In the genomic region with DNA sequence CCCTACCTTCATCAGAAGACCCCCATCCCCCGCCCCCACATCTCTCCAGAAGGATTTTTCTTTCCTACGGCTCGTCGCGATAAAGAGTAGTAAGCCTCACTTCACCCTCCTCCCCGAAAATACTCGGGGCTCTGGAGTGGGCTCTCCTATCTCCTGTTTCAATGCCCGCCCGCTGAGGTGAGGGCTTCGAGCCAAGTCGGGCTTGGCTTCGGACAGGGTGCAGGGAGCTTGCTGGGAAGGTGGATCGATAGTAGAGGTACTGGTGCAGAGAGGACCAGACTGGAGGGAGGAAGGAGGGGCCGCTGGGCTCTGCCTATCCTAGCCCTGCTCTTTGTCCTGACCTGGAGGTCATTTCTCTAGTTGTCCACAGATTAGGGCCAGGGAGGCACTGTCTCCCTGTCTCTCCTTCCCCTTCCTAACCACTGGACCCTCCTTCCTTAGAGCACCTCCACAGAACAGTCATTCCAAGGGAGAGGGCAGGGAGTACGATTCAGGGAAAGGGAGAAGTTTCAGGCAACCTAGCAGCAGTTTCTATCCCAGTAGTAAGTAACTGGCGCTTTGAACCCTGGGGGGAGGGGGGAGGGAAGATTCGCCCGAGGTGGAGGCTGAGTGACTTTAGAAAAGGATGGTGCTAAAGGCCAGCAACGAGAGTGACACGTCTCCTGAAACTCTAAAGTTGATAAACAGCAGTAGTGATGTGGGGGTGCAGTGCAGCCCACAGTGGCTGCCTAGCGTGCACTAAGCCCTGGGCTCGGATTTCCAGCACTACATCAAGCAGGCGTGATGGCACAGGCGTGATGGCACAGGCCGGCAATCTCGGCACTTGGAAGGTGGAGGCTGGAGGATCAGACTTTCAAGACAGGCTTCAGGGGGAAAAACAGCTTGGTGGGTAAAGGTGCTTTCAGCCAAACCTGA, we compare ENCODE assay signal across 7 mouse cellular contexts. TPM values are rescaled to one million over a fixed set of nuclear protein-coding genes. Genes with fewer than 3 reads are reported as not detected.
DNase-seq lines count a peak whose midpoint lies in the region; ATAC-seq and TF ChIP-seq lines count a peak whose summit lies in the region.

No protein-coding gene starts in this region.

- 4% methylated on average over 26 of the region's 26 CpGs for WGBS in forebrain, postnatal 0 days
- WGBS in liver, embryonic 14.5 days (ENCODE audit: insufficient replicate concordance) = 16% methylated on average over 26 of the region's 26 CpGs
- WGBS in neural tube, embryonic 13.5 days = 2% methylated on average over 26 of the region's 26 CpGs

- no peaks in the 10 kb centered on the region for H3K9me3 ChIP-seq in G1E (replicated peaks)
- no peaks in the 10 kb centered on the region for H3K9me3 ChIP-seq in forebrain, postnatal 0 days (ENCODE audit: low read length)
- no peaks in the 10 kb centered on the region for H3K9me3 ChIP-seq in liver, embryonic 14.5 days (ENCODE audit: control insufficient read depth, low read length)
- H3K9me3 ChIP-seq in neural tube, embryonic 13.5 days = no peaks in the 10 kb centered on the region

- TF ChIP-seq EP300 in liver, embryonic 14.5 days (IDR thresholded peaks at IDR 0.05; ENCODE audit: low read depth) = no peak

- peaks cover 15% of the 10 kb centered on the region for H3K27me3 ChIP-seq in G1E (ENCODE audit: insufficient read depth, low read length)
- no peaks in the 10 kb centered on the region; the same call in 1 of the 2 replicates for H3K27me3 ChIP-seq in forebrain, postnatal 0 days (ENCODE audit: insufficient read depth, low read length)
- peaks cover 32% of the 10 kb centered on the region for H3K27me3 ChIP-seq in liver, embryonic 14.5 days (ENCODE audit: control insufficient read depth, insufficient read depth, low read length)
- H3K27me3 ChIP-seq in neural tube, embryonic 13.5 days = no peaks in the 10 kb centered on the region

- DNase-seq in G1E (ENCODE audit: low spot score) = no peak
- DNase-seq in forebrain, postnatal 0 days = no peak
- DNase-seq in induced T-regulatory cell, adult 2 months (ENCODE audit: low read depth) = peak; percentile 60
- no peak for DNase-seq in liver, embryonic 14.5 days (ENCODE audit: low read depth in 3 of 3, low spot score in 3 of 3)

- H3K27ac ChIP-seq in brown adipose tissue, adult 24 weeks (replicated peaks; ENCODE audit: low read depth, low read length) = peak overlapping the region; percentile 68
- peak overlapping the region; percentile 96 for H3K27ac ChIP-seq in forebrain, postnatal 0 days (ENCODE audit: low read depth, low read length)
- H3K27ac ChIP-seq in liver, embryonic 14.5 days = peak overlapping the region; percentile 42; the same call in 1 of the 2 replicates
- peak overlapping the region; percentile 96 for H3K27ac ChIP-seq in neural tube, embryonic 13.5 days (replicated peaks)

- no peak for ATAC-seq in G1E (ENCODE audit: extremely low read depth, insufficient number of reproducible peaks, low FRiP score, poor library complexity, severe bottlenecking)
- no peak; the same call in 1 of the 2 replicates for ATAC-seq in forebrain, postnatal 0 days
- ATAC-seq in liver, embryonic 14.5 days (ENCODE audit: insufficient read depth) = no peak
- ATAC-seq in neural tube, embryonic 13.5 days (ENCODE audit: low read depth) = no peak; the same call in 1 of the 2 replicates
- no peak for ATAC-seq in megakaryocyte progenitor cell, adult 5-6 weeks (replicated peaks; ENCODE audit: poor library complexity)

- peaks cover 82% of the 10 kb centered on the region for H3K4me1 ChIP-seq in G1E (ENCODE audit: insufficient read depth, low read depth, low read length)
- peaks cover 45% of the 10 kb centered on the region for H3K4me1 ChIP-seq in brown adipose tissue, adult 24 weeks (ENCODE audit: control insufficient read depth, insufficient read depth, insufficient read length, low read length)
- peaks cover 27% of the 10 kb centered on the region; the same call in 1 of the 2 replicates for H3K4me1 ChIP-seq in forebrain, postnatal 0 days (ENCODE audit: insufficient read depth)
- H3K4me1 ChIP-seq in liver, embryonic 14.5 days (replicated peaks; ENCODE audit: control insufficient read depth in 2 of 2, insufficient read depth in 2 of 2, low read length in 1 of 2) = peaks cover 25 to 37% of the 10 kb centered on the region in 2 experiments
- peaks cover 78% of the 10 kb centered on the region for H3K4me1 ChIP-seq in neural tube, embryonic 13.5 days (replicated peaks)

- H3K36me3 ChIP-seq in G1E (replicated peaks) = peaks cover 8% of the 10 kb centered on the region
- H3K36me3 ChIP-seq in forebrain, postnatal 0 days (ENCODE audit: insufficient read depth) = no peaks in the 10 kb centered on the region
- H3K36me3 ChIP-seq in liver, embryonic 14.5 days (replicated peaks; ENCODE audit: control insufficient read depth, insufficient read depth, low read depth) = no peaks in the 10 kb centered on the region
- H3K36me3 ChIP-seq in neural tube, embryonic 13.5 days = no peaks in the 10 kb centered on the region

- peak overlapping the region; percentile 83 for H3K4me2 ChIP-seq in forebrain, postnatal 0 days (ENCODE audit: low read depth)
- peak overlapping the region; percentile 99 for H3K4me2 ChIP-seq in liver, embryonic 14.5 days (ENCODE audit: low read depth)
- H3K4me2 ChIP-seq in neural tube, embryonic 13.5 days = peak overlapping the region; percentile 99

- peak overlapping the region; percentile 79 for H3K4me3 ChIP-seq in G1E (ENCODE audit: low read depth, low read length)
- H3K4me3 ChIP-seq in brown adipose tissue, adult 24 weeks (ENCODE audit: insufficient read depth, low read depth, low read length) = peak overlapping the region; percentile 79
- H3K4me3 ChIP-seq in forebrain, postnatal 0 days (ENCODE audit: low read depth, low read length) = peak overlapping the region; percentile 98
- H3K4me3 ChIP-seq in liver, embryonic 14.5 days (ENCODE audit: insufficient read depth in 1 of 2, low read depth in 2 of 2, low read length in 2 of 2) = peak overlapping the region; percentile 72 to 88
- H3K4me3 ChIP-seq in neural tube, embryonic 13.5 days = peak overlapping the region; percentile 100

- no peak for TF ChIP-seq CTCF in G1E (IDR thresholded peaks at IDR 0.05; ENCODE audit: low read depth, low read length)
- no peak for TF ChIP-seq CTCF in forebrain, postnatal 0 days (IDR thresholded peaks at IDR 0.05; ENCODE audit: low read depth)
- TF ChIP-seq CTCF in liver, embryonic 14.5 days (IDR thresholded peaks at IDR 0.05; ENCODE audit: low read depth) = no peak

- H3K9ac ChIP-seq in forebrain, postnatal 0 days = peak overlapping the region; percentile 99
- H3K9ac ChIP-seq in liver, embryonic 14.5 days (replicated peaks) = peak overlapping the region; percentile 83
- peak overlapping the region; percentile 99 for H3K9ac ChIP-seq in neural tube, embryonic 13.5 days

RNA-seq across cellular contexts. Expression of a gene that starts 1.1 kb away (rescaled TPM):
- total RNA-seq in G1E (2014; fragmentation: Nextera tagmentation) = 9.5 and 15.2 TPM in 2 replicates
- 8.0 and 9.5 TPM in 2 replicates for total RNA-seq in G1E (2017)
- 73.8 and 89.4 TPM in 2 replicates for polyA plus RNA-seq in G1E (2012)
- polyA plus RNA-seq in brown adipose tissue, adult 24 weeks (2012; ENCODE audit: insufficient read depth, insufficient read length, missing spikeins) = 27.0 and 28.4 TPM in 2 replicates
- 105 and 115 TPM in 2 replicates for total RNA-seq in forebrain, postnatal 0 days (2014; rRNA removed)
- 63.6 and 71.1 TPM in 2 replicates for polyA plus RNA-seq in forebrain, postnatal 0 days (2015; fragmentation: Nextera tagmentation; extraction: Ambion mirVana)
- 8.6 and 9.4 TPM in 2 replicates for polyA plus RNA-seq in liver, embryonic 14.5 days (2012; rRNA removed)
- polyA plus RNA-seq in liver, embryonic 14.5 days (2014; fragmentation: Nextera tagmentation; extraction: Ambion mirVana) = 4.9 and 6.1 TPM in 2 replicates
- polyA plus RNA-seq in neural tube, embryonic 13.5 days (2015; fragmentation: Nextera tagmentation; extraction: Ambion mirVana) = 90.3 and 94.4 TPM in 2 replicates
- total RNA-seq in megakaryocyte progenitor cell, adult 5-6 weeks (2015) = 18.8 and 21.1 TPM in 2 replicates
- total RNA-seq in megakaryocyte progenitor cell, adult 5-6 weeks (2017) = 35.8 and 39.6 TPM in 2 replicates

RNA-seq across cellular contexts. Expression of a gene that starts 4.9 kb away (rescaled TPM):
- 47.1 and 61.2 TPM in 2 replicates for total RNA-seq in G1E (2014; fragmentation: Nextera tagmentation)
- 98.3 and 108 TPM in 2 replicates for total RNA-seq in G1E (2017)
- polyA plus RNA-seq in G1E (2012) = 31.3 and 36.2 TPM in 2 replicates
- polyA plus RNA-seq in brown adipose tissue, adult 24 weeks (2012; ENCODE audit: insufficient read depth, insufficient read length, missing spikeins) = 73.3 and 97.6 TPM in 2 replicates
- total RNA-seq in forebrain, postnatal 0 days (2014; rRNA removed) = 143 TPM in 2 replicates
- 199 and 202 TPM in 2 replicates for polyA plus RNA-seq in forebrain, postnatal 0 days (2015; fragmentation: Nextera tagmentation; extraction: Ambion mirVana)
- polyA plus RNA-seq in liver, embryonic 14.5 days (2012; rRNA removed) = 16.3 and 23.4 TPM in 2 replicates
- polyA plus RNA-seq in liver, embryonic 14.5 days (2014; fragmentation: Nextera tagmentation; extraction: Ambion mirVana) = 8.8 and 9.2 TPM in 2 replicates
- polyA plus RNA-seq in neural tube, embryonic 13.5 days (2015; fragmentation: Nextera tagmentation; extraction: Ambion mirVana) = 147 and 160 TPM in 2 replicates
- total RNA-seq in megakaryocyte progenitor cell, adult 5-6 weeks (2015) = 33.5 and 38.5 TPM in 2 replicates
- total RNA-seq in megakaryocyte progenitor cell, adult 5-6 weeks (2017) = 54.6 and 61.8 TPM in 2 replicates

RNA-seq across cellular contexts. Expression of a gene that starts 29.4 kb away (rescaled TPM):
- total RNA-seq in G1E (2014; fragmentation: Nextera tagmentation) (not detected in 2 replicates), G1E (2017) (0.05 TPM in 1 of 2 replicates, not detected in the other)
- polyA plus RNA-seq in G1E (2012) = not detected in 2 replicates
- not detected in 2 replicates for polyA plus RNA-seq in brown adipose tissue, adult 24 weeks (2012; ENCODE audit: insufficient read depth, insufficient read length, missing spikeins)
- total RNA-seq in forebrain, postnatal 0 days (2014; rRNA removed) = 6.5 and 11.6 TPM in 2 replicates
- polyA plus RNA-seq in forebrain, postnatal 0 days (2015; fragmentation: Nextera tagmentation; extraction: Ambion mirVana) = 2.5 and 3.0 TPM in 2 replicates
- polyA plus RNA-seq in liver, embryonic 14.5 days (2012; rRNA removed) = 0.15 and 0.28 TPM in 2 replicates
- 0.25 and 0.52 TPM in 2 replicates for polyA plus RNA-seq in liver, embryonic 14.5 days (2014; fragmentation: Nextera tagmentation; extraction: Ambion mirVana)
- 7.4 and 9.5 TPM in 2 replicates for polyA plus RNA-seq in neural tube, embryonic 13.5 days (2015; fragmentation: Nextera tagmentation; extraction: Ambion mirVana)
- not detected in 2 replicates for total RNA-seq in megakaryocyte progenitor cell, adult 5-6 weeks (2015)
- not detected in 2 replicates for total RNA-seq in megakaryocyte progenitor cell, adult 5-6 weeks (2017)

RNA-seq across cellular contexts. Expression of a gene that starts 54.7 kb away (rescaled TPM):
- total RNA-seq in G1E (2014; fragmentation: Nextera tagmentation) = 355 and 356 TPM in 2 replicates
- 246 and 305 TPM in 2 replicates for total RNA-seq in G1E (2017)
- polyA plus RNA-seq in G1E (2012) = 209 and 211 TPM in 2 replicates
- 65.6 and 120 TPM in 2 replicates for polyA plus RNA-seq in brown adipose tissue, adult 24 weeks (2012; ENCODE audit: insufficient read depth, insufficient read length, missing spikeins)
- 113 and 165 TPM in 2 replicates for total RNA-seq in forebrain, postnatal 0 days (2014; rRNA removed)
- 92.4 and 111 TPM in 2 replicates for polyA plus RNA-seq in forebrain, postnatal 0 days (2015; fragmentation: Nextera tagmentation; extraction: Ambion mirVana)
- 39.2 and 62.6 TPM in 2 replicates for polyA plus RNA-seq in liver, embryonic 14.5 days (2012; rRNA removed)
- 77.9 and 84.2 TPM in 2 replicates for polyA plus RNA-seq in liver, embryonic 14.5 days (2014; fragmentation: Nextera tagmentation; extraction: Ambion mirVana)
- polyA plus RNA-seq in neural tube, embryonic 13.5 days (2015; fragmentation: Nextera tagmentation; extraction: Ambion mirVana) = 143 and 165 TPM in 2 replicates
- total RNA-seq in megakaryocyte progenitor cell, adult 5-6 weeks (2015) = 172 and 184 TPM in 2 replicates
- 286 and 377 TPM in 2 replicates for total RNA-seq in megakaryocyte progenitor cell, adult 5-6 weeks (2017)

Comparison
In these comparisons a context has a peak if more than half of its experiments do, and no peak if none do; other contexts are left out.
1. H3K27ac ChIP-seq: peak in every context shown above with its lines; median percentile 96 in forebrain, postnatal 0 days; 96 in neural tube, embryonic 13.5 days; 68 in brown adipose tissue, adult 24 weeks; 42 in liver, embryonic 14.5 days.